Mouse (Mus musculus) liver, embryonic 14.5 days (tissue): Measurements from ENCODE around the gene Edem1.

Experiments used
- CTCF ChIP-seq: IDR thresholded peaks from 2 replicates; pipeline ENCODE4 v1.5.1; 2016; ENCODE audit warnings: antibody characterized with exemption, low read depth, control low read depth
- EP300 ChIP-seq: IDR thresholded peaks from 2 replicates; pipeline ENCODE4 v1.6.1; 2016; ENCODE audit warnings: antibody characterized with exemption, low read depth

DNA sequence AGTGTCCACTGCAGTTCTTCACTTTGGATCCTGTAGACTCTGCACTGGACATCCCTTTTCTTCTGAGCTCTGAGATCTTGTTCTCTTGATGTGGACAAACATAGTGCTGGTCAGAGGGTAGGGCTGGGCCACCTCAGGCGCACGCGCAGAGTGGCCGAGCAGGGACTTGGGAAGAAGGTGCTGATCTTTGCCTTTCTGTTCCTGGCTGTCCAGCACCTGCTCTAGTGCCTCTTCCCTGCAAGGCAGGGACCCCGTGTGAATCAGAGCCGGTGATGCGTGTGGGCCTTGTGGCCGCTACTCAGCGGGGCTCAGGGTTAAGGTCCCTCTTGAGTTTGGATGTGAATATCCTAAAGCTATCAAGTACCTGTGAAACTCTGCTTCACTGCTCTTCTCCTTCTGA is 30.1 kb downstream of the Edem1 start:
- TF ChIP-seq CTCF (no peak), EP300 (no peak)
